Mouse (Mus musculus) spleen, adult 2 months (tissue): ENCODE data around the gene Pard6b. TPM values are rescaled to one million over a fixed set of nuclear protein-coding genes. Genes with fewer than 3 reads are reported as not detected.

ENCODE experiments used
- DNase-seq, 2 experiments: peaks; one replicate each; pipeline versions ENCODE4 v3.0.0 to v3.0.0-alpha.2; 2012 to 2021; ENCODE audit warnings: low spot score in 2 of 2, low read depth in 1 of 2
- H3K27ac ChIP-seq: fragments of 200-500 bp; 2 replicates; pipeline ENCODE4 v1.5.1; 2012; ENCODE audit warnings: low read length, inconsistent platforms; ENCODE audit not compliant: insufficient read depth
- H3K27me3 ChIP-seq: fragments of 200-500 bp; 2 replicates; pipeline ENCODE4 v1.6.1; 2012; ENCODE audit warnings: mild to moderate bottlenecking, moderate library complexity, low read length, inconsistent platforms; ENCODE audit not compliant: control insufficient read depth, insufficient read depth
- H3K36me3 ChIP-seq: fragments of 200-500 bp; 2 replicates; pipeline ENCODE4 v1.6.1; 2012; ENCODE audit warnings: mild to moderate bottlenecking, low read length, inconsistent platforms; ENCODE audit not compliant: control insufficient read depth, insufficient read depth
- H3K4me1 ChIP-seq: fragments of 200-500 bp; 2 replicates; pipeline ENCODE4 v1.6.1; 2011; ENCODE audit warnings: inconsistent platforms; ENCODE audit not compliant: control insufficient read depth, insufficient read depth, insufficient read length
- H3K4me3 ChIP-seq: fragments of 200-500 bp; 2 replicates; pipeline ENCODE4 v1.5.1; 2011; ENCODE audit warnings: mild to moderate bottlenecking, inconsistent platforms; ENCODE audit not compliant: insufficient read depth, insufficient read length; ENCODE audit errors: extremely low read depth
- CTCF ChIP-seq: fragments of 200-500 bp; IDR thresholded peaks from 2 replicates; pipeline ENCODE4 v1.5.1; 2011; ENCODE audit warnings: mild to moderate bottlenecking, inconsistent platforms; ENCODE audit not compliant: insufficient read depth, insufficient read length, insufficient replicate concordance; ENCODE audit errors: extremely low read depth
- POLR2A ChIP-seq: fragments of 200-500 bp; IDR thresholded peaks from 2 replicates; pipeline ENCODE4 v1.6.1; 2011; ENCODE audit warnings: low read depth, low read length, inconsistent platforms
- WGBS: fragments of 180-500 bp; shearing (Covaris S2); methylation state at CpG from one replicate; pipeline ENCODE4 v1.1.7; 2018; 5-methylcytosine and 5-hydroxymethylcytosine counted together
- polyA plus RNA-seq: library from polyadenylated mRNA; depleted of rRNA; stranded (reverse); fragments of >200 nt; gene quantifications from 2 replicates; pipeline ENCODE4 v1.2.3, GENCODE M21; 2012

The Pard6b gene
- polyA plus RNA-seq, 1 experiment: 1.5 TPM

GRCm38 (mm10) chr2:168059200-168059790 lies 21.5 kb upstream of the Pard6b start:
- 82% methylated on average over 6 of the region's 6 CpGs for WGBS

GRCm38 (mm10) chr2:168063712-168064111 lies 17.1 kb upstream of the Pard6b start:
- Histone ChIP-seq H3K4me3 (no peak overlapping the region), H3K27me3 (no peaks in the 10 kb centered on the region), H3K4me1 (no peaks in the 10 kb centered on the region), H3K36me3 (no peaks in the 10 kb centered on the region), H3K27ac (no peak overlapping the region)
- 90% methylated on average over 12 of the region's 12 CpGs for WGBS
- DNase-seq: no peak
- TF ChIP-seq POLR2A (no peak), CTCF (no peak)

More at GRCm38 (mm10) chr2:168059200-168059790, 21.5 kb upstream of the Pard6b start:
- no peak for TF ChIP-seq POLR2A
- TF ChIP-seq CTCF: no peak
- Histone ChIP-seq H3K27me3 (no peaks in the 10 kb centered on the region), H3K4me3 (no peak overlapping the region), H3K27ac (no peak overlapping the region), H3K36me3 (no peaks in the 10 kb centered on the region), H3K4me1 (no peaks in the 10 kb centered on the region)
- DNase-seq: no peak

- Histone ChIP-seq H3K4me3 (no peak overlapping the region), H3K36me3 (no peaks in the 10 kb centered on the region), H3K27me3 (no peaks in the 10 kb centered on the region), H3K4me1 (no peaks in the 10 kb centered on the region), H3K27ac (no peak overlapping the region)
- no peak for DNase-seq
- TF ChIP-seq CTCF (no peak), POLR2A (no peak)
- 49% methylated on average over 7 of the region's 7 CpGs for WGBS
These were observed 15.3 kb upstream of the Pard6b start for GRCm38 (mm10) chr2:168065511-168065910.

GRCm38 (mm10) chr2:168066783-168067182 lies 14.0 kb upstream of the Pard6b start:
- 94% methylated on average over 8 of the region's 8 CpGs for WGBS
- H3K4me3 ChIP-seq: no peak overlapping the region

GRCm38 (mm10) chr2:168070425-168070824 lies 10.4 kb upstream of the Pard6b start:
- DNase-seq: no peak

More at GRCm38 (mm10) chr2:168066783-168067182, 14.0 kb upstream of the Pard6b start:
- no peaks in the 10 kb centered on the region for H3K36me3 ChIP-seq
- no peak for DNase-seq
- H3K27me3 ChIP-seq: no peaks in the 10 kb centered on the region
- no peak for TF ChIP-seq POLR2A
- TF ChIP-seq CTCF: no peak
- H3K27ac ChIP-seq: no peak overlapping the region
- no peaks in the 10 kb centered on the region for H3K4me1 ChIP-seq

GRCm38 (mm10) chr2:168072436-168073131 lies 8.2 kb upstream of the Pard6b start:
- Histone ChIP-seq H3K27me3 (no peaks in the 10 kb centered on the region), H3K4me3 (no peak overlapping the region), H3K4me1 (no peaks in the 10 kb centered on the region), H3K27ac (no peak overlapping the region), H3K36me3 (no peaks in the 10 kb centered on the region)
- DNase-seq: no peak
- WGBS: 69% methylated on average over 12 of the region's 12 CpGs
- TF ChIP-seq POLR2A: no peak

More at GRCm38 (mm10) chr2:168070425-168070824, 10.4 kb upstream of the Pard6b start:
- H3K4me3 ChIP-seq: no peak overlapping the region
- no peaks in the 10 kb centered on the region for H3K4me1 ChIP-seq
- 84% methylated on average over 5 of the region's 5 CpGs for WGBS
- H3K27me3 ChIP-seq: no peaks in the 10 kb centered on the region
- TF ChIP-seq CTCF: no peak
- no peak for TF ChIP-seq POLR2A
- H3K27ac ChIP-seq: no peak overlapping the region
- H3K36me3 ChIP-seq: no peaks in the 10 kb centered on the region

GRCm38 (mm10) chr2:168073722-168074121 lies 7.1 kb upstream of the Pard6b start:
- 81% methylated on average over 5 of the region's 5 CpGs for WGBS
- no peaks in the 10 kb centered on the region for H3K27me3 ChIP-seq
- no peak for DNase-seq

More at GRCm38 (mm10) chr2:168073722-168074121, 7.1 kb upstream of the Pard6b start:
- Histone ChIP-seq H3K36me3 (no peaks in the 10 kb centered on the region), H3K4me1 (no peaks in the 10 kb centered on the region), H3K27ac (no peak overlapping the region), H3K4me3 (no peak overlapping the region)
- TF ChIP-seq POLR2A (no peak), CTCF (no peak)
